Mouse (Mus musculus): ENCODE results near the gene Col9a1.

The Col9a1 gene

GRCm38 (mm10) chr1:24177224-24177851 lies at the start of gene Col9a1:
Col9a1 (plus strand) TSS chr1:24177610.
- DNase-seq: no peak

- DNase-seq: no peak
Observed at GRCm38 (mm10) chr1:24127866-24128265, 49.5 kb upstream of the Col9a1 start.

- DNase-seq: no peak
Observed at GRCm38 (mm10) chr1:24133853-24134252, 43.6 kb upstream of the Col9a1 start.

- DNase-seq: peak; percentile 10
Observed at GRCm38 (mm10) chr1:24134792-24135191, 42.6 kb upstream of the Col9a1 start.

- DNase-seq: peak; percentile 62
Observed at GRCm38 (mm10) chr1:24137133-24137532, 40.3 kb upstream of the Col9a1 start.

- peak; percentile 11 for DNase-seq
Observed at GRCm38 (mm10) chr1:24140555-24140954, 36.9 kb upstream of the Col9a1 start.

GRCm38 (mm10) chr1:24143504-24143903 lies 33.9 kb upstream of the Col9a1 start:
- DNase-seq: no peak

GRCm38 (mm10) chr1:24157751-24158150 lies 19.7 kb upstream of the Col9a1 start:
- no peak for DNase-seq

GRCm38 (mm10) chr1:24169410-24169809 lies 8.0 kb upstream of the Col9a1 start:
- no peak for DNase-seq

- peak; percentile 56 for DNase-seq
Observed at GRCm38 (mm10) chr1:24171205-24171866, 6.1 kb upstream of the Col9a1 start.

GRCm38 (mm10) chr1:24171898-24172297 lies 5.5 kb upstream of the Col9a1 start:
- DNase-seq: no peak

GRCm38 (mm10) chr1:24172656-24173055 lies 4.8 kb upstream of the Col9a1 start:
- DNase-seq: no peak

GRCm38 (mm10) chr1:24175761-24176160 lies 1.6 kb upstream of the Col9a1 start:
- no peak for DNase-seq

GRCm38 (mm10) chr1:24179856-24180255 lies 2.4 kb downstream of the Col9a1 start:
- no peak for DNase-seq

- DNase-seq: no peak
Observed at GRCm38 (mm10) chr1:24184981-24185380, 7.6 kb downstream of the Col9a1 start.

- no peak for DNase-seq
Observed at GRCm38 (mm10) chr1:24186964-24187363, 9.6 kb downstream of the Col9a1 start.

GRCm38 (mm10) chr1:24191668-24192067 lies 14.3 kb downstream of the Col9a1 start:
- no peak for DNase-seq

GRCm38 (mm10) chr1:24194111-24194510 lies 16.7 kb downstream of the Col9a1 start:
- DNase-seq: no peak

- no peak for DNase-seq
Observed at GRCm38 (mm10) chr1:24195070-24195840, 17.8 kb downstream of the Col9a1 start.

GRCm38 (mm10) chr1:24195951-24196517 lies 18.6 kb downstream of the Col9a1 start:
- DNase-seq: no peak

- peak; percentile 44 for DNase-seq
Observed at GRCm38 (mm10) chr1:24211621-24212385, 34.4 kb downstream of the Col9a1 start.

GRCm38 (mm10) chr1:24219041-24219440 lies 41.6 kb downstream of the Col9a1 start:
- DNase-seq: no peak

- DNase-seq: no peak
Observed at GRCm38 (mm10) chr1:24222231-24222630, 44.8 kb downstream of the Col9a1 start.
